9 mouse cellular contexts compared by ENCODE assay signal in the genomic region with DNA sequence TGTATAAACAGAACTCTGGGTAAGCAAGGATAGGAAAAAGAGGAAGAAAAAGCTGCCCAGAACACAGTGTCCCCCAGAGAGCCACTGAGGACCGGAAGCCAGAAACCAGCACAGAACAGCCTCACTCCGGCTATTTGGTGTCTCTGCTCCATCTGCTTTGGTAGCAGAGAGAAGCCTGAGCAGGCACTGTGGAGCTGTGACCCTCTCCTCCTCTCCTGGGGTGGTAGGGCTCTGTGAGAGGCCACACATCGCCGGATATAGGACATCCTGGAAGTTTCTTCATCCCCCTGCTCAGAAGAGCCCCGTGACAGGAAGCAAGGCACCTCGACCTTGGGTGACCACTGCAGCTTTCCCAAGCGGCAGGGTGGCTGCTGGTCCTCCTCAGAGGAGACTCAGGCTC. TPM values are rescaled to one million over a fixed set of nuclear protein-coding genes. Genes with fewer than 3 reads are reported as not detected.
A peak's percentile ranks its signal among the peaks of the same experiment; 100 is the strongest.
DNase-seq lines count a peak whose midpoint lies in the region; ATAC-seq and TF ChIP-seq lines count a peak whose summit lies in the region.
"Had no signal": no experiment of that assay in that cellular context is flagged by ENCODE, and none has a peak within 500 bp of the region (broad histone marks: within the 10 kb centered on the region; RNA-seq: fewer than 3 reads in every experiment).

No protein-coding gene starts in this region.

- no peaks in the 10 kb centered on the region for H3K27me3 ChIP-seq in liver, postnatal 0 days (ENCODE audit: insufficient read depth, low read length)

- peaks cover 73% of the 10 kb centered on the region for H3K4me1 ChIP-seq in liver, postnatal 0 days (ENCODE audit: insufficient read depth)

- peak overlapping the region; percentile 29 for H3K4me2 ChIP-seq in liver, postnatal 0 days (ENCODE audit: low read depth, low read length)

- peak; percentile 81 for TF ChIP-seq EP300 in liver, postnatal 0 days (IDR thresholded peaks at IDR 0.05; ENCODE audit: low read depth)

- peak overlapping the region; percentile 41; the same call in 1 of the 2 replicates for H3K9ac ChIP-seq in liver, postnatal 0 days (replicated peaks)

- H3K36me3 ChIP-seq in liver, postnatal 0 days (replicated peaks; ENCODE audit: insufficient read depth, low read length) = no peaks in the 10 kb centered on the region
- H3K36me3 ChIP-seq: G1E had no signal

- 26% methylated on average over 7 of the region's 7 CpGs for WGBS in liver, postnatal 0 days (ENCODE audit: insufficient replicate concordance)

- H3K9me3 ChIP-seq in liver, postnatal 0 days (ENCODE audit: low read length) = no peaks in the 10 kb centered on the region

- peak; percentile 6 for ATAC-seq in liver, postnatal 0 days

- DNase-seq in heart, adult 9 months (ENCODE audit: low spot score in 2 of 2) = peak; percentile 49 to 72
- no peak for DNase-seq in heart, postnatal 4 days
- peak; percentile 22 for DNase-seq in thymus, postnatal 4 days
- no peak for DNase-seq in thymus, postnatal 25 days
- DNase-seq in liver, postnatal 0 days = peak; percentile 53
- no peak for DNase-seq in right cerebral cortex, postnatal 36 days (ENCODE audit: low spot score in 2 of 2)
- DNase-seq in embryo, embryonic 11 days = no peak
- no peak for DNase-seq in urinary bladder, postnatal 4 days (ENCODE audit: low spot score in 2 of 2)

- H3K27ac ChIP-seq in liver, postnatal 0 days (ENCODE audit: low read depth) = peak overlapping the region; percentile 98

- H3K4me3 ChIP-seq in liver, postnatal 0 days (ENCODE audit: low read depth, low read length) = no peak overlapping the region

- TF ChIP-seq CTCF in liver, postnatal 0 days (IDR thresholded peaks at IDR 0.05; ENCODE audit: low read depth) = no peak

RNA-seq across cellular contexts. Expression of a gene that starts 3.5 kb away (rescaled TPM):
- 10 to 100 TPM; 21.4 to 22.0 TPM for total RNA-seq in heart, postnatal 4 days (2021)
- polyA plus RNA-seq in liver, postnatal 0 days (2015; fragmentation: Nextera tagmentation; extraction: Ambion mirVana) = 25.9 and 29.0 TPM in 2 replicates

RNA-seq across cellular contexts. Expression of a gene that starts 16.8 kb away (rescaled TPM):
- total RNA-seq in heart, postnatal 4 days (2021) = not detected
- polyA plus RNA-seq in liver, postnatal 0 days (2015; fragmentation: Nextera tagmentation; extraction: Ambion mirVana) = not detected in 2 replicates
- total RNA-seq: G1E had no signal
- polyA plus RNA-seq: G1E had no signal

RNA-seq across cellular contexts. Expression of a gene that starts 35.4 kb away (rescaled TPM):
- total RNA-seq in heart, postnatal 4 days (2021) = not detected
- not detected in 2 replicates for polyA plus RNA-seq in liver, postnatal 0 days (2015; fragmentation: Nextera tagmentation; extraction: Ambion mirVana)
- total RNA-seq: G1E had no signal
- polyA plus RNA-seq: G1E had no signal

RNA-seq across cellular contexts. Expression of a gene that starts 46.7 kb away (rescaled TPM):
- not detected for total RNA-seq in heart, postnatal 4 days (2021)
- polyA plus RNA-seq in liver, postnatal 0 days (2015; fragmentation: Nextera tagmentation; extraction: Ambion mirVana) = 1.2 and 26.9 TPM in 2 replicates
- total RNA-seq: G1E had no signal
- polyA plus RNA-seq: G1E had no signal

Comparison
In these comparisons a context has a peak if more than half of its experiments do, and no peak if none do; other contexts are left out.
1. DNase-seq: peak in heart, adult 9 months (2 of 2), thymus, postnatal 4 days (single experiment) and liver, postnatal 0 days (single experiment); none in heart, postnatal 4 days (single experiment), thymus, postnatal 25 days (single experiment), right cerebral cortex, postnatal 36 days (0 of 2), embryo, embryonic 11 days (single experiment) and urinary bladder, postnatal 4 days (0 of 2).